Mouse (Mus musculus) adrenal gland, postnatal 36 days (tissue): ENCODE data around the gene Rep15. TPM values are rescaled to one million over a fixed set of nuclear protein-coding genes. Genes with fewer than 3 reads are reported as not detected.

Experiments used
- DNase-seq, 2 experiments: peaks; one replicate each; pipeline ENCODE4 v3.0.0; 2021; ENCODE audit warnings: mixed read lengths in 1 of 2
- total RNA-seq, 2 experiments: library from RNA; stranded (reverse); gene quantifications; 2 replicates each; pipeline ENCODE4 v1.2.3; 2021

The Rep15 gene
- total RNA-seq, 2 experiments from 2014 or later = 1.2 to 1.4 TPM

DNA sequence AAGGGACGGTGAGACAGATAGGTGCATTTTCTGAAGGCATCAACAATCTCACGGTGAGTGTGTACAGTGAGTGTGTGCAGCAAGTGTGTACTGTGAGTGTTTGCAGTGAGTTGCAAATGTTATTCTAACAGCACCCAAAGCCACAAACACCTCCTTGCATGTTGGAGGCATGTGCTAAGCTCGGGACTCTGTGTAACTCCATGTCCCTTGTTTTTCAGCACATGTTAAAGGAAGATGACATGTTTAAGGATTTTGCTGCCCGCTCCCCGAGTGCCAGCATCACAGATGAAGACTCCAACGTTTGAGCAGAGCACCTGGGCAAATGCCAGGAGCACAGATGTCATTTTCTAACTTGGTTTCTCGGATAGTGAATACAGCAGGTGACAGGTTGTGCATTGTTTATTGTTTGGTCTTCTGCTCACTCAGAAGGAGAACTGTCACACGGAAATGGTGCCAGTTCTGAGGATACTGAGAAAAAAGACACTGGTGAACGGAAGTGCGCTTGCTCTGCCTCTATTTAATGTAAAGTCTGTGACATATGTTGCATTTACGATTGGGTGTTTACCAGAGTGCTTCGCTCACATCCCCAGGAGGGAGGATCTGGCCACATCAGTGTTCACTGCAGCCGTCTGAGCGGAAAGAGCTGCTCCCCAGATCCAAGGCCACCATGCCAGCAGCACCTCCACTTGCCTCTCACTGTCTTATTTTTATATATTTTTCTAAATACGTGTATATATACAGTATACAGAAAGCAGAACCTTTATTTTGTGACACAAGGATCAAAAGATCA, 2.1 kb upstream of the Rep15 start:
- DNase-seq = no peak

DNA sequence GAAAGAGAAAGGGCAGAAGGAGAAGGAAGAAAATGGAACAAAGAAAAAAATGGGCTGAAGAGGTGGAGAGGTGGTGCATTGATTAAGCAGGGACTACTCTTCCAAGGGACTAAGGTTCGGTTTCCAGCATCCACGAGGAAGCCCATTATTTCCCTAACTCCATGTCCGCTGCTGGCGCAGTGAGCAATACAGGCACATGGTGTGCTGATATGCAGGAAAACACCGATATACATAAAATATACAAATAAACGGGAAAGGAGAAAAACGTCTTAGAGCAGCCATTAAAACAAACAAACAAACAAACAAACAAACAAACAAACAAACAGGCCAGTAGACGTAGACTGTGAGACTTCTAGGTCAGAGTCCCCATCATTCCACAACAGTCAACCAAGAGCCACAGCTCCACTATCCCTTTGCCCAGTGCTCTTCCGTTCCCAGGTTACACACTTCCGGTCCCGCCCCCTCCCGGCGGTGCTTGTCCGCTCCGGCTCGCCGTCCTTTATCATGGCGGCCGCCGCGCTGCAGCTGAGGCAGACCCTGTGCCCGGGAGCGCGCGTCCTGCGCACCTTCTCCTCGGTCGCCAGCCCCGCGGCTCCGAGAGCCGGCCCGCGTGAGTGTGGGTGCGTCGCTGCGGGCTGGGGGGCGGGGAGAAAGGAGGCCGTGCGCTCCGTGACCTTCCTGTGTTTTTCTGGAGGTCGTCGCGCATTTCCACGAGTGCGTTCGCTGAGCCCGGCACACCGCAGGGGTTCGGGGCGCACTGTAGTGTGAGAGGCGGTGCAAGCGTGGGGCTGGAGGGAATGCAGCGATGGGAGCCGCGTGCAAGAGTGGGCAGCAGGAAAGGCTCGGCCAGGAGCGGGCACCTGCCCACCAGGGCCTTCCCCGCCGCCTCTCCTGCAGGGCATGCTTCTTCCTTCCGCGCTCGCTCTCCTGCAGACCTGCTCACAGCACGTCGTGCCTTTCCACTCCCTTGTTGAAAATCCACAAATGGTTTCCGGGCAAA, 10.2 kb downstream of the Rep15 start, which contains the start of gene Mrps35:
Gene Mrps35 (plus strand): TSS at position 474 of the 1,000 bp plus-strand sequence.
- DNase-seq = peak; percentile 92 to 96

GRCm38 (mm10) chr6:147043633-147044032, 11.2 kb downstream of the Rep15 start:
- DNase-seq = no peak

DNA sequence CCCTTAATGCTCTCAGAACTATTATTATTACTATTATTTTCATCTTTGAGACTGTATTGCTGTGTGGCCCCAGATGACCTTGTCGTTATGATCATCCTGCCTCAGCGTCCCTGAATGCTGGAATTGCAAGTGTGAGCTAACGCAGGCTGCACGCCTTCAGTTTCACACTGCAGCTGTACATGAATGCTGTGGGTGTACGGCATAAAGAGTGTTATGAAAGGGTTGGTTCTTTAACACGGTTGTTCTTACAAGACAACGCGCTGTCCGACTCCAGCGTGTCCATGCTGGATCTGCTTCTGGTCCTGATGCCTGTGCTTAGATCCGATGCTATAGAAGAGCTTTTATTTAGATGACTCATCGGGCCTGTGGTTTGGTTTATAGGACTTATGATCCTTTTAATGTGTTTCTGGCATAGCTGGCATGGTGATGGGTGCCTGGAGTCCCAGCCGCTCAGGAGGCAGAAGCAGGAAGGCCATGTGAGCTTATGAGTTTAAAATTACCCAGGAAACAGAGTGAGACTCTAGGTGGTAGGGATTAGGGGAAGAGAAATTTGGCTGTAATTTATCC, 16.9 kb downstream of the Rep15 start:
- DNase-seq = no peak

DNA sequence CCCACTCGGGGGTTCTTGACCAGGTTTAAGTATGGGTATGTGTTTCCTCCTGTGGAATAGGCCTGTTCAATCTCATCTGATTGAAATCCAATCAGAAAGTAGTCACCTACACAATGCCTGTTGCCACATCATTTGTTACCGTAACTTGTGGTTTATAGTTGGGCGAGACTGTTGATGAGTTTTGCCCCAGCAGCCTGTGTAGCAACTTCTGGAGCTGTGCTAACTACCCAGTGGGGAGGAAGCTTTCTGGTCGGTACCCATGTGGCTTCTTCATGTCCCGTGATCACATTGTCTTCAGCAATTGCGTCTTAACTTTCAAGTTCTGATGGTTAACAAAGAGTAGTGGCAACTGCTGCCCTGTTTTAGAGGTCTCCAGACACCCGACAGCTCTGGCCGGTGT, 19.3 kb downstream of the Rep15 start:
- DNase-seq = no peak

- DNase-seq = no peak
Measured at GRCm38 (mm10) chr6:147052440-147052839, 20.1 kb downstream of the Rep15 start.

DNA sequence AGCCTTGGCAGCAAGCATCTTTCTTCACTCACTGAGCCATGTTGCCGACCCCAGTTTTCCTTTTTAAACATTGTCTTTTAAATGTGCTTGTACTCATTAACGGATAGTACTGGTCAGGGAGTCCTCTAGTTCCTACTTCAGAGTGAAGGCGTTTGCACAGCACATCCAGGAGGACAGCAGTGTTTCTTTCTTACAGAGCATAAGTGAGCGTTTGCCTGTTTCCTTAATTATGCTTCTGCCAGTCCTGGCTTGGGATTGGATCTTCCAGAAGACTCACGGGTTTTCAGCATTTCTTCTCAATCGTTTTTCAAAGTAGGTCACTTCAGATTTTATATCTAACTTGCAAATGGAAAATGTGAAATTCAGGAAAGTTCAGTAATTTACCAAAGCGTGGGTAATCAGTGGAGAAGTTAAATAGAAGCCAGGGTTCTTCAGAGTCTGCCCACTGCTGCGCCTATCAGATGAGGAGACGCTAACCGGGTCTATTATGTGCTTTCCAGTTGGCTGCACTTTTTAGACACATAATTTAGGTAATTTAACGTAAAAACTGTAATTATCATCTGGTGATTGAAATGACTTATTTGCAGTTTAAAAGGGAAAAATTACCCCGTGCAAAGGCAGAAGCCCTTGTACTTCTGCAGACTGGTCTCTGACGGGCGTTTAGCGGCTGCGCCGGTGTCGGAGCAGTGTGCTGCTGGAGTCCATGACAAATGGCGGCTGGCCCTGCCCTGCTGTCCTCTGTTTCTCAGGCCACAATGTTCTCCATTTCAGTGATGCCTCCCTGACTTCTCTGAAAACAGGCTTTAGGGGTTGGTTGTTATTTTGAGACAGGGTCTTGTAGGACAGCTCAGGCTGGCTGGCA, 21.6 kb downstream of the Rep15 start:
- no peak for DNase-seq

- no peak for DNase-seq
Measured at GRCm38 (mm10) chr6:147055374-147055977, 23.1 kb downstream of the Rep15 start.

DNA sequence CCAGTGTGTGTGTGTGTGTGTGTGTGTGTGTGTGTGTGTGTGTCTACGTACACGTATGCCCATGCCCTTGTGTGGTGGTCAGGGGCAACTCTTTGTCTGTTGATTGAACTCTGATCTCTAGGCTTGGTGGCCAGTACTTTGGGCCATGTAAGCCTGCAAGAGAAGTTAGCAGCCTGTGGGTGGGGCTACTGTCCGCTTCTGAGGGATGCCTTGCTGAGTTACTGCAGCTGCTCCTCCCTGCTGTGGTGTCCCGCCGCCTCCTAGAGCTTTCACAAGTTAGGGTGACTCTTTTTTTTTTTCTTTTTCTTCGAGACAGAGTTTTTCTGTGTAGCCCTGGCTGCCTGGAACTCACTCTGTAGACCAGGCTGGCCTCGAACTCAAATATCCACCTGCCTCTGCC, 26.9 kb downstream of the Rep15 start:
- DNase-seq = no peak

DNA sequence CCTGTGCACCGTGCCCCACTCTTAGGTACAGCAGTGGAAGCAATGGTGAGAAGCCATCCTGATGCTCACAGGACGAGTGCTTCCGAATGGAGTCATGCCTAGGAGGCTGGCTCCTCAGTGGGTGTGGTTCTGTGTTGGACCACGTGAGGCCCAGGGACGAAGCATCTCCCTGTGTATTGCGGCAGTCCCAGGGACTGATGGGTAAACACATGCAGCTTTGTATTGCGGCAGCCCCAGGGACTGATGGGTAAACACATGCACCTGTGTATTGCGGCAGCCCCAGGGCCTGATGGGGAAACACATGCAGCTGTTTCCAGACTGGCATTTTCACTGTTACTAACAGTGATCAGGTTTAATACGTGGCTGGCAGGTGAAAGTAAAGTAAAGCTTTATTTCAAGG, 29.2 kb downstream of the Rep15 start:
- no peak for DNase-seq

DNA sequence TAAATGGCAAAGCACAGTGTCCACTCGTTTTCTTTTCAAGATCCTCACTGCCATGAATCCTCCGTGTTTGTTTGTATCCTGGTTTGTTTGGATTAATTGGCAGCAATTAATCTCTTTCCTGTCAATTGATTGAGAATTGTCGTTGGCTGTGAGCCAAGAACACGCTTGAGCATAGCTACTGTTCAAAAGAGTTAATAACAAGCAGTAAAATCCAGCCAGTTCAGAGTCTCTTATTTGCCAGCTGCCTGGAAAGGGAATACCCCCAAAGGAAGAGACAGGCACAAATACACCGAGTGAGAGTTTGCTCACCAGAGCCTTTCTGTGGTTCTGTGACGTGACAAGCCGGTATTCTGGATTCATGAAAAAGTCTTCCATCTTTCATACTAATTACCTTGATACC, 29.6 kb downstream of the Rep15 start:
- no peak for DNase-seq

DNA sequence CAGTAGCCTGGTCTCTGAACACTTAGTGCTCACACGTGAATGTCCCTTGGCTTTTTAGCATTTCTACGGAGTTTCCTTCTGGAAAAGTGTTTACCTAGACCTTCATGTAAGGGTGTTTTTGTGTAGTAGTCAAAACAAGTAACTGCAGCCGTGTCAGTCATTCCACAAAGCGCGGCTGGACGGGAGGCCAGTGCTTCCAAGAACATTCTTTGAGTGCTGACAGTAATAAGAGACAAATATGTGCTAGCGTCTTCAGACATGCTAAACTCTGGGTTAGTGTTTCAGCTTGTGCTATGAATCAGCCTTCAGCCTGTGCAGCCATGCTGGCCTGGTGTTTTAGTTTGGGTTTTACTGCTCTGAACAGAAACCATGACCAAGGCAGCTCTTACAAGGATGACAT, 30.3 kb downstream of the Rep15 start:
- DNase-seq = no peak

- DNase-seq = peak; percentile 40 to 48
Measured at GRCm38 (mm10) chr6:147064226-147064943, 32.0 kb downstream of the Rep15 start.

DNA sequence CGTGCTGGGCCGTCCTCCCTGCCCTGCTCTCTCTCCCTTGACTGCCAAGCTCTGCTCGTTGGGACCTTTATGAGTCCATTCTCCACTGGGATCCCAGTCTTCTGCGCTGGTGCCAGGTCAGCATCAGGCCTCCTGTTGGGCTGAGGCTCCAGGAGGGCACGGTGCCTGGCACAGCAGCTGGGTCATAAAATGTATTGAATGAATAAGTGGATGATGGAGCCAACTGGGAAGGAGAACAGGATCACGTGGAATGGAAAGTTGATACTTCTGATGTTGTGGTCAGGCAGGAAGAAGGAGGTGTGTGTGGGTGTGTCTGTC, 32.5 kb downstream of the Rep15 start:
- DNase-seq = peak in 1 of 2 experiments; percentile 45

DNA sequence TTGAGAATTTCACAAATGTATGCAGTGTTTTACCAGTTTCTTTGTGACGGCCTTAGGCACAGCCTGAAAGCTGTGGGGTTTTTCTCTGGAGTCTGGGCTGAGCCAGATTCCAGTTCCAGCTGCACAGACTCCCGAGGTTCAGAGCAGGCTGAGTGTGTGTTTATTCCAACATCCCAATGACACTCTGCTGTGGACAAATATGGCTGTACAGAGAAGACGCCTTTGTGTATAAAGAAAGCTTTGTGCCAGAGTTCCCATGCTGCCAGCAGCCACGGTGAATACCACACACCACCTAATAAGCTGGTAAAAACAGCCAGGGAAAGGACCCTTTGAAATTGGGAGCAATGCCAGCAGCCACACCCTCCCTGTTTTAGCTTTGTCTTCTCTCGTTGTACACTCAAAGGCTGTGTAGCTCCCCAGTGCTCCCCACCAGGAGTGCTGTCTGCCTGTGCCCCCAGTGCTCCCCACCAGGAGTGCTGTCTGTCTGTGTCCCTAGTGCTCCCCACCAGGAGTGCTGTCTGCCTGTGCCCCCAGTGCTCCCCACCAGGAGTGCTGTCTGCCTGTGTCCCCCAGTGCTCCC, 43.5 kb downstream of the Rep15 start:
- DNase-seq = no peak

DNA sequence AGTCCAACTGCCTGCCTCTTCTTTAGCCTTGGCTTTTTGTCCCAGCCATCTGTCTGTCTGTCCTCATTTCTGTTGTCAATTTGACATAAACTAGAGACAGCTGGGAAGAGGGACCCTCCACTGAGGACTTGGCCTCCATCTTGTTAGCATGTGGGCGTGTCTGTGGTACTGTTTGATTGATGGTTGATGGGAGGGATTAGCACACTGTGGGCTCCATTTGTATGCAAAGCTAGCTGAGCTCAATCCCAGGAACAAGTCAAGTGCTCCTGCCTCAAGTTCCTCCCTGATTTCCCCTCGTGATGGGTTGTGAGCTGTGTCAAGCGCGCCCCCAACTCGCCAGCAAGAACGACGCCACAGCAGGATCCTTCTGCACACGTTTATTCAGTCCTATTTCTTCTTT, 44.5 kb downstream of the Rep15 start:
- no peak for DNase-seq

DNA sequence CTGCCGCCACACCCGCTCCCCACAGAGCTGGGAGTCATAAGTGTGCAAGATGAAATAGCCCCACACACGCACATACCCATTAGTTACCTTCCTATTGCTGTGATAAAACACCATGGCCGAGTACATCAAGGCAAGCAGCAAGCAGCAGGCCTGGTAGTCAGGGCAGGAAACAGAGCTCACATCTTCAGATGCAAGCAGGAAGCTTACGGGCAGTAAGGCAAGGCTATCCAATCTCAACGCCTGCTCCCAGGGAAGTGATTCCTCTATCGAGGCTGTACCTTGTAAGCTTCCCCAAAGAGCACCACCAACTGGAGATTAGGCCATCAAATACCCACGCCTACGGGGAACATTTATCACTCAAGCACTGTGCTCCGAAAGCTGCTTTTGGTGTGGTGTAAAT, 47.5 kb downstream of the Rep15 start:
- DNase-seq = no peak
